Mouse (Mus musculus): ENCODE measurements at regions not wholly inside any gene's neighbourhood (a gene's known extent, or its start where the extent isn't known, plus 50 kb on each side); places are given as distances from the start of the nearest gene placed in this dataset.

- intact Hi-C loops (cut with DNase I): no loop called here
Measured at GRCm38 (mm10) chr5:69954426-69954825, 362.3 kb upstream of the Gnpda2 start.

GRCm38 (mm10) chr5:69931476-69931875 lies 339.3 kb upstream of the Gnpda2 start:
- intact Hi-C loops (cut with DNase I): loop anchor here (5.0 kb wide), 1 partner anchor 986 kb away; no protein-coding TSS in a partner anchor

Measured in adrenal gland (tissue).